Mouse (Mus musculus) left cerebral cortex, postnatal 14 days (tissue): ENCODE measurements around the gene Tbc1d14. TPM values are rescaled to one million over a fixed set of nuclear protein-coding genes. Genes with fewer than 3 reads are reported as not detected.

ENCODE experiments used
- DNase-seq, 2 experiments: peaks; one replicate each; pipeline ENCODE4 v3.0.0; 2021 to 2022; ENCODE audit warnings: low spot score in 2 of 2, mixed read lengths in 1 of 2
- intact Hi-C: fragments of 180-260 bp; cut with DNase I; formaldehyde crosslinking; loops from one replicate; pipeline ENCODE4 v1.15.1; 2025
- total RNA-seq, 2 experiments: library from RNA; stranded (reverse); gene quantifications; 2 replicates each; pipeline ENCODE4 v1.2.3; 2021

Tbc1d14 gene
- total RNA-seq, 2 experiments from 2014 or later = 77.9 to 82.0 TPM

GRCm38 (mm10) chr5:36447872-36448271, 145.2 kb downstream of the Tbc1d14 start:
- DNase-seq = no peak
- intact Hi-C loops = no loop called here

- DNase-seq = no peak
- intact Hi-C loops = no loop called here
Measured at GRCm38 (mm10) chr5:36446166-36446890, 146.7 kb downstream of the Tbc1d14 start.

GRCm38 (mm10) chr5:36445028-36445427, 148.0 kb downstream of the Tbc1d14 start:
- DNase-seq = no peak
- intact Hi-C loops = no loop called here

DNA sequence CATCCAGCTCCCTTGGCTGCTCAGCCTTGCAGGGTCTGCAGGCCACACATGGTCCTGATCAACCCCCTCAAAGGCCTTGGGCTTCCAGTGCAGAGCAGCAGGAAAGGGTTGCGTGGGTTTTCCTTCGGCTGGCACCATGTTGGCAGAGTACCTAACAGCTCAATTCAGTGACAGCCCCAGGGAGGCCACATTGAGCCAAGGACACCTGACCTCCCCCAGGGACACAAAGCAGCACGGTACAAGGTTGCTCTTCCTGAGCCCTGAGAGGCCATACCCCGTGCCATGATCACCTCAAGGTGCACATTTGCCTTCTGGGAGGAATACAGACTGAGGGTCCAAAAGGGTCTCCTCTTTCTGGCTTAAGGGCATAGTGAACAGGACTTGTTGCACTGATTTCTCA, 148.5 kb downstream of the Tbc1d14 start:
- no peak for DNase-seq
- intact Hi-C loops = no loop called here

DNA sequence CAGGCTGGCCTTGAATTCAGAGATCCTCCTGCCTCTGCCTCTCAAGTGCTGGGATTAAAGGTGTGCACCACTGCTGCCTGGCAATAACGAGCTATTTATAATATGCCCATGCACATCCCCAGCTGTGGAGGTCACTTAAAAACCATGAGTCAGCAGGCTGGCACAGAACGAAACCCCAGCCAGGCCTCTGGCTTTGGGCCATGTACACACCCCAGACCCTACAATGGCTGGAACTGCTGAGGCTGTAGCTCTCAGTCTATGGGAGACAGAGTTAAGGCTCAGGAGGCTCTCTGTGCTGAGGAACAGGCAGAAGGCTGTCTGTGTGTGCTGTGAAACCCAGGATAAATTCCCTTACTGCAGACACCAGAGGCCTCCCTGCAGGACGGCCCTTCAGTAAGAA, 152.3 kb downstream of the Tbc1d14 start:
- DNase-seq = no peak
- intact Hi-C loops = no loop called here

Other genes with a start within 250 kb of the Tbc1d14 start
- 10 to 100 TPM; 48.2 to 49.2 TPM for gene Sorcs2, start 195.1 kb downstream of the Tbc1d14 start, total RNA-seq
- 10 to 100 TPM; 20.4 to 20.8 TPM for gene Grpel1, start 128.3 kb downstream of the Tbc1d14 start, total RNA-seq
- gene Tada2b, start 109.0 kb downstream of the Tbc1d14 start, total RNA-seq = 10 to 100 TPM; 26.5 to 29.1 TPM
- 1 to 10 TPM; 1.3 TPM for gene Ccdc96, start 108.7 kb downstream of the Tbc1d14 start, total RNA-seq
- 10 to 100 TPM; 88.8 to 95.6 TPM for gene D5Ertd579e, start 102.7 kb upstream of the Tbc1d14 start, total RNA-seq
- gene Bloc1s4, start 155.4 kb upstream of the Tbc1d14 start, total RNA-seq = 10 to 100 TPM; 17.1 to 18.8 TPM
- gene Mrfap1, start 203.5 kb upstream of the Tbc1d14 start, total RNA-seq = 100 to 1,000 TPM; 440 to 455 TPM
- 10 to 100 TPM; 22.7 to 22.8 TPM for gene Man2b2, start 237.4 kb upstream of the Tbc1d14 start, total RNA-seq